Mouse (Mus musculus) thymus, postnatal 14 days (tissue): ENCODE results near the gene Ugt1a7c.

Source experiments
- DNase-seq: peaks from one replicate; pipeline ENCODE4 v3.0.0; 2021

The Ugt1a7c gene

DNA sequence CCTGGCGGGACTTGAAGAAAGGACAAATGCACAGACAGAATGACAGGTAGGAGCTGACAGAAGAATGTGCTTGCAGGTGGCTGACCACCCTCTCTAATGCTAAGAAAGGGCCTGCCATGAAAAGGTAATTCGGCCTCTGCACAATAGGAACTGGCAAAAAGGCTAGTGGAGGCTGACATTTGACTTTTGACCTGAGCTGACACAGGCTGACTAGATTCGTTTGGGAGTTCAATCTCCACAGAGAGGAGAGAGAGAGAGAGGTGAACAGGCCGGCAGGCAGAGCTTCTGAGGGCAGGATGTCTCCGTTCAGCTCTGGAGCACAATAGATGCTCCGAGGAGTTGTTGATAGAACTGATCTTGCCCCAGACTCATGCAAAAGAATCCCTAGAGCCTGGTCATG is 151.5 kb downstream of the Ugt1a7c start:
- DNase-seq, result no peak

DNA sequence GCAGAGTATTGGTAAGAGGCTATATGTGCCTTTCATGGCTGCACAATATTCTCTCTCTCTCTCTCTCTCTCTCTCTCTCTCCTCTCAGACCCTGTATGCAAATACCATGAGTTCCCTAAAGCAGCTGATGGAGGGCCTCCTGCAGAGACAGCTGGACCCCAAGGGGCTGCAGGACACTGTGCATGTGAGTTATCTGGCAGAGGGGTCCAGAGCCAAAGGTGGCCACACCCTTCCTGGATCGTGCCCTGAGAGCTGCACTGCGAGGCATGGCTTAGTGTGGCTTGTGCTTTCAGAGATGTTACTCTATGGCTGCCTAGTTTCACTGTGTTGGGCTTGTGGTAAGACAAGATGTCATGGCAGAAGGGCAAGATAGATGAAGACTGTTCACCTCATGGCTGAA is 152.8 kb downstream of the Ugt1a7c start:
- no peak for DNase-seq

DNA sequence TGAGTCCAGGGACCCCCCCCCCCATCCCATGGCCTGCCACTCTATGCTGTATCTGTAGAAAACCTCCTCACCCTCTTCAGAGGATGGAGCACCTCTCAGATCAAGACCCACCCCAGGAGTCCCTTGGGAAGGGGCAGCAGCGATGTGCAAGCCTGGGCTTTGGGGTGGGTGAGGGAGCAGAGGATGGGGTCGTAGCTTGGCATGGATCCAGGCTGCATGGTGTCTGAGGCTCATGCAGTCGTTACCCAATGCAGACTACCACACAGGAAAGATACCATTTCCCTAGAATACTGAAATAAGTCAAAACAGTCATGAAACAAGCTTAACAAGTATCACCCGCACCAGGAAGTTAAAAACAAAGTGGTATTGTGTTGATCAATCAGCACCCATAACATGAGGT is 153.8 kb downstream of the Ugt1a7c start:
- DNase-seq, result no peak

DNA sequence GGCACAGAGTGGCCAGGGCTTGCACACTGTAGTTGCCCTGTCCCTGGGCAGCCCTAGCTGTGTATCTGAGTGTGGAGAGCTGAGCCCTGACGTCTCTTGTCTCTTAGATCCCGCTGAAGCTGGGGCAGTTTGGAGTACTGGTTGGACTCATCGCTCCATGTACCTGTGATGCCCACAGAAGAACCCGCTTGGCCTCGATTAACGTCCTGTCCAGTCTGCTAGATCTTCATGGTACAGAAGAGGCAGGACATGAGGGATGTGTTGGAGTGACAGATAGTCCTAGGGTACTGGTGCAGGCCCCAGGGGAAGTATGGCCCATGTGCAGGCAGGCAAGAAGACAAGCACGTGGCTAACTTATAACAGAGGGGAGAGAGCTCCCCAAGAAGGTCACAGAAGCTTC is 154.7 kb downstream of the Ugt1a7c start:
- DNase-seq, result no peak

DNA sequence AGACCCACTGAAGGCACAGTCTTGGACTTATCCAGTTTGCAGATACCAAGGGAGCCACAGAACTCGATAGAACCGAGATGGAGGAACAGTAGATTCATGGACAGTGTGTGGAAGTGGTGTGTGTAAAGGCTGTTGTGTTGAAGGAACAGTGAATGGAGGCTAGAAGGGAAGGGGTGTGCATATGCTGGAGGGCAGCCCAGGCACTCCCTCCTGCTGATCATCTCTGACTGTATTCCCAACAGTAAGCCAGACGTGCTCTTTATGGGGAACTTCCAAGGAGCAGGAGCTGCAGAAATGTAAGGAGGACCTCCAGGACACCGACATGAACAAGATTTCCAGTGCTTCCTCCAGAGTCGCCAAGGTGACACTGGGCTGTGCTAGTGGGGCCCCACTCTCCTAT is 155.2 kb downstream of the Ugt1a7c start:
- DNase-seq, result no peak

DNA sequence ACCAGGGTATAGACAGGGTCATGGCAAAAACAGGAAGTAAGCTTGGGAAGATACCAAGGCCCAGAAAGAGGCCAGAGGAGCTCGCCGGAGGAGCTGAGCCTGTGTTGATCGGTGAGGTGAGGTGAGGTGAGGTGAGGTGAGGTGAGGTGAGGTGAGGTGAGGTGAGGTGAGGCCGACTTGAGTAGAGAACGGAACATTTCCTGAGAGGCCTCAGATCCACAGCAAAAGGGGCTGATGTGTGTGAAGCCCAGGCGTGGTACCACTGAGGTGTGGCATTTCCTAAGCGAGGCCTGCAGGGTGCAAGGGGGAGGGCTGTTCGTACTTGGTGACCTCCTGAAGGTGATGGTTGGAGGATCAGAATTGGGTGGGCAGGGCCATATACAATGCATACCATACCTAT is 158.2 kb downstream of the Ugt1a7c start:
- DNase-seq, result no peak

DNA sequence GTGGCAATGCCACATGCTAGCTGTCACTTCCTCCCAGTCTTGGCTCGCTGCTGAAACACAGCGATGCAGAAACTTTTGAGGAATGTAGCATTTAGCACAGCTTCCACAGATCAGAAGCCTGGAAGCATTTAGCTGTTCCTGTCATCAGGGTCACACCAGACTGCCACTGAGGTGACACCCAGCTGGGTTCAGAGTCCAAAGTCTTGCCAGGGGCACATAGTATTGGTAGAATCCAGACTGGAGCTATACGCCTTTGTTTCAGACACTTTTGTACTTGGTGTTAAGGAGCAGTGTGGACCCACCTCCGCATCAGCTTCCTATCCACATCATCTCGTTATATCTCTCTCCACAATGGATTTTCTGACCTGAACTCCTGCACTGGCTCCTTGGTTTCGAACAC is 158.7 kb downstream of the Ugt1a7c start:
- DNase-seq, result no peak

DNA sequence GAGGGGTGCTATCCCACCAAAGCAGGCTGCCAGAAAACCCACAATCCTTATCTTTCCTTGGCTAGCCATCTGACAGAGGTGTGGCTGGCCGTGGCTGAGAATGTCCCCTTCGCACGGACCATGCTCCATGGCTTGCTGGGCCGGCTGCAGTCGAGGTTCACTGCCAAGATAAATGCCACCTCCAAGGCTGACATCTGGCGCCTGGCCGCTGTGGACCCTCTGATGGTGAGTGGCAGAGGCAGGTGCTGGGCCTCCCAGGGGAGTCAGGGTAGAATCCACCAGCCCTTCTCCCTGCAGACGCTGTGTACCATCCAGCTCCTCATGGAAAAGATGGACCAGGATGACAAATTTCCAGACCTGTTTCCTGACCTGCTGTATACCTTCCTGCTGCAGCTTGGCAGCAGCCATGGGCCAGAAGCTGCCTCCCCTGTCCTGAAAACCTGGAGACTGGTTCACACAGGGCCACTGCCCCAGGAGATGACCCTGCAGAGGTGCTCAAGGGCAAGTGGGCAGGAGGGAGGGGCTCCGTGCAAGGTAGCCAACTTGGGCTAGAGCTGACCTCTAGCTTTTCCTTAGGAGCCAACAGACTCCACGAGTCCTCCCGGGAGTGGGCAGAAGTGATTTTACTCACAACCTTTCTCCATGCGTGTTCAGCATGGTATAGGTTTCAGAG is 160.1 kb downstream of the Ugt1a7c start:
- DNase-seq, result no peak

DNA sequence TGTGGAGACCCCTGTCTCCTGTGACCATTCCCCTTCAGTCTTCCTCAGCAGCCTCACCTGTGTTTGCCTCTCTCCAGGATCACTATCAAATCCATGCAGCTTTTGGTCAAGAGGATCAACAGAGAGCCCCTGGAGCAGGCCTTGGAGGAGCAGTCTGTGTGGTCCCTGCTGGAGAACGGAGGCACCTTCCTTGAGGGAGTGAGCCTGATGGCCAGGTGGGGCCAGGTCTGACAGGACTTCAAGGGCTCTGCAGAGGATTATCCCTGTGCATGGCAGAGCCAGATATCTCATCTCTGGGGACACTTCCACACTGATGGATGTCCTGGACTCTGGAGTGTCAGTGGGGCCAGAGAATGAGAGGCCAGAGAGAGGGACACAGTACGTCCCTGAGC is 160.6 kb downstream of the Ugt1a7c start:
- DNase-seq, result no peak

DNA sequence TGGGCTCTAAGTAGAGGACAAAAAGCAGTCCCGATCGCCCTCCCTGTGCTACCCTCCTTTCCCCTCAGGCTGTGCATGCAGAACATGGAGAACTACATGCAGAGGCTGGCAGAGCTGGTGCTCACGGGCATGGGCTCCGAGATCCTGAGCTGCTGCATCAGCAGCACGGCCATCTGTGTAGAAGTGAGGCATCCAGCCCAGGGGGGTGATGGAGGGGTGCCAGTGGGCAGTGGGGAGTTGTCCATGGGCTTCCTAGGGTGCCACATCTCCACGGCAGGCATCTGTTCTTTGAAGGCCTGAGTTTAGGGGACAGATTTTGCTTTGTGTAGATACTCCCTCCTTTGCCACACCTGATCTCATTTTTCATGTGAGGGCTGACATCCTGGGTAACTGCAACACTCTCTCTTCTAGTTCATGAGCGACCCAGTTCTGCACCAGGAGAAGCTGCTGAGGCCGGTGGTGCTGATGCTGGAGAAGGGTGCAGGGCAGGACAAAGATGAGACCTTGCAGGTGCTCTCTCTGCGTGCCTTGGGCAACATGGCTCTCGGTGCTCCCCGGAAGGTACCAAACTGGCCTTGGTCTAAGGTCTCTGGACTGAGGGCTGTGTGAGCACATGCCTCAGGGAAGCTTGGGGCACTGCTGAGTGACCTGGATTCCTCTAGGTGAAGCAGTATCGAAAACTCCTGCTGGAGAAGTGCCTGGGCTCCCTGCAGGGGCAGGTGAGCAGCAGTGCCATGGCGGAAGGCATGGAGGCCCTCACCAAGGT is 161.3 kb downstream of the Ugt1a7c start:
- DNase-seq, result no peak

DNA sequence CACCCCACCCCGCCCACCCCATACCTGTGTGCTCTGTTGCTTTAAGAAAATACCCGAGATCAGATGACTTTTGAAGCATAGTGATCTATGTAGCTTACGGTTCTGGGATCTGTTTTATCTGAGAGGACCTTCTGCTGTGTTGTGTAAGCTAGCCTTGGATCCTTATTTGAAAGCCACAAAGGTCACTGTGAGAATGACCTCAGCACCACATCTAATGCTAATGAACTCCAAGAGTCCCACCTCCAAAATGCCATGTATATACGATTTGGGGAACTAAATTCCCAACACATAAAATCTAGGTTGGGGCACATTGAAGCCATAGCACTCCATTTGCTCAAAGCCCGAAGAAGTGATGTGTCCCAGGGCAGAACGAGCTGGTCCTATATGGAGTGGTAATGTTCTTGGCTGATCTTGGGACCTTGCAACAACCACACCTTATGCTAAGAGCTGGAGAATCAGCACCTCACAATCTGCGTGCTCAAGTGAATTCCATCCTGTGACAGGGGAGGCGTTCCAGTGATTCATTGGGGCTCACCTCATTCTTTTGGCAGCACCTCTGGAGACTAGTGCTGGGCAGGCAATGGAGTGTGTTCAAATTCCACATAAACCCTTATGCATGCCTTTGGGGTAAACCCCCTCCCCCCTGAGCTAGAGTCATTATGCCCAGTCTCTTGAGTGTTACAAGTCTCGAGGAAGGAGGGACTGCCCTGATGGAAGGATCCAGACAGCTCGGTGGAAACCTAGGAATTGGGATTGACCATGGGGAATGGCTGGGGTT is 162.2 kb downstream of the Ugt1a7c start:
- DNase-seq, result no peak

DNA sequence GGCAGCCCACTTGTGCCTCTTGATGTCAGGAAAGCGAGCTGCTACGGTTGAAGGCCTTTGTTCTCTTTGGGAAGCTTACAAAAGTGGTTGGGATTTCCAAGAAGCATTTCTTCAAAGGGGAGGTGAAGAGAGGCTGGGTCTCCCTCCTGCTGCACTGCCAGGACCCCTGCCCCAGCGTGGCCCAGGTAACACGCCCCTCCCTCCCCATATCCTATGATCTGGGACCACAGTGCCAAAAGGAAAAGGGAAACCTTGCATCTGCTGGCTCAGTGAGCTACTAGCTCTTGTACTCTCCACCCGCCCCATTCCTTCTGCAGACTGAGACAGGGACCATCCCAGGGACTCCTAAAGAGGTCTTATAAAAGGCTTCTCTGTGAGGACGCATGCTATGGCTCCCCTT is 162.8 kb downstream of the Ugt1a7c start:
- no peak for DNase-seq

DNA sequence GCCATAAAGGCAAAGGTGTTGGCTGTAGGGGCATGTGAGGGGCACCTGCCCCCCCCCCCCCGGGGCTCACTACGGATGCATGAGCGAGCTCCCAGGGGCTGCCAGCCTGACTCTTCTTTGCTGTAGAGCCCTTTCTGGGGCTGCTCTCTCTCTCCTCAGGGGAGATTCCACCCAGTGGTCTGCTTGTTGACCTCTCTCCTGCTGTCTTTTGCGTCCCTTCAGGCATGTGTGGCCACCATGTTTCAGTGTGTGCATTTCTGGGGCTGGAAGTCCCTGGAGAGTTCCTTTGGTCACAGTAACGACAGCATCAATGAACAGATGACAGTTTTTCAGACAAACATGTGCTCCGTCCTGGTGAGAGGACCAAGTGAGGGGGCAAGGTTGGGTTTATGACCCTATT is 163.5 kb downstream of the Ugt1a7c start:
- no peak for DNase-seq

DNA sequence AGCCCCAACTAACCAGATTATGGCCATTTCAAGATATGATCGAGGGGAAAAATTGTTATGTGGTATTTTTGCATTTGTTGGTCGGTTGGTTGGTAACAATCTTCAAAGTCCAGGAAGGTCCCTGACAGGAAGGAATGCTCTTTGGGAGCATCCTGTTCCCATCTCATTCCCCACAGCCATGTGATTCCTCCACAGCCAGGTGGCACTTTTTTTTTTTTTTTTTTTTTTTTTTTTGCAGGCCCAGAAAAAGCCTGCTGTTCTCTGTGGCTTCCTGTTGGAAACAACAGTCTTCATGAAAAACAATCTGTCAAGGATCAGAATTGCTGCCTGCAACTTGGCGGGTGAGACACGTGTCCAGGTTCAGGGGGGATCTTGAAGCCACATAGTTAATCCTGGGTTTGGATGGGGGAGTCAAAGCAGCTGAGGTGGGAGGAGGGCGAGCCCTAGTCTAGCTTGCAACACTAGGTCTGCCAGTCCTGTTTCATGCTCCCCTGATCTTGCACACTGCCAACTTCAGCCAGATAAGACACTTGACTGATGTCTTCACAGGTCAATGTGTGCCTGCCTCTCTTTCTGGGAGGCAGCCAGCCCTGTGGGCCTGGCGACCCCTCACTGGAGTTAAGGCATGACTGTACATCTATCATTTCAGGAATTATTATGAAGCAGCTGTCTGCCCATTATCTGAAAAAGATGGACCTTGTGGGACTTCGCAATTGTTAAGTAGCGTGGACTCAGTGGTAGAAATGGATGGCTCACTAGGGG is 164.2 kb downstream of the Ugt1a7c start:
- DNase-seq, result no peak

DNA sequence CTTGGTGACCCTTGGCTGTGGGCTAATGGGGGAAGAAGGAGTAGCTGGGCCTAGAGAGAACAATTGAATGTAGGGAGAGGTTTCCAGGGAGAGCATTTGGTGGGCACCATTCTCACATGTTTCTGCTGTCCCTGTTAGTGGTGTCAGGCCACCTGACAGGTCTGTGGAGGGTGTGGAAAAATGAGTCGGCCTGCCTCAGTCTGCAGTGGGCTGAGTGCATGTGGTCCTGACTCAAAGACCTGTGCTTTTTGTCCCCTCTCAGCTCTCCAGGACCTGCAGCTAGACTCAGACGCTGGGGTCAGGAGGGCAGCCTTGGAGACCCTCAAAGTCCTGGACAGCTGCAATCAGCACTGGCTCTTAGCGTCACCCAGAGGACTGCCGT is 164.8 kb downstream of the Ugt1a7c start:
- DNase-seq, result no peak

DNA sequence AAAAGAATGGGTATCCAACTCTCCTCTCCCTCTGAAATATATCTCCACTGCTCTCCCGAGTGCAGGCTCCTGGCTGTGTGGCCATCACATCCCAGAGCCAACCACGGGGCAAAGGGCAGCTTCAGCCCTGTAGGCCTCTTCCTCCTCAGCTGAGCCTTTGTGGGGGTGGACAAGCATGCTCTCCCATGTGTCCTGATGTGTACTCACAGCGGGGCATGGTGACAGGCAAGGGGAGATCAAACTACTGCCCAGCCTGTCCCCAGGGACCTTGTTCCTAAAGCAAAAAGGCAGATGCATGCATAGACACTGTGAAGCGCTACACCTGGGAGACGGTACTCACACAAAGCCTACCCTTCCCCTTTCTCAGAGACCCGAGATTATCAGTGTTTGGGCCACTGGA is 165.3 kb downstream of the Ugt1a7c start:
- no peak for DNase-seq

DNA sequence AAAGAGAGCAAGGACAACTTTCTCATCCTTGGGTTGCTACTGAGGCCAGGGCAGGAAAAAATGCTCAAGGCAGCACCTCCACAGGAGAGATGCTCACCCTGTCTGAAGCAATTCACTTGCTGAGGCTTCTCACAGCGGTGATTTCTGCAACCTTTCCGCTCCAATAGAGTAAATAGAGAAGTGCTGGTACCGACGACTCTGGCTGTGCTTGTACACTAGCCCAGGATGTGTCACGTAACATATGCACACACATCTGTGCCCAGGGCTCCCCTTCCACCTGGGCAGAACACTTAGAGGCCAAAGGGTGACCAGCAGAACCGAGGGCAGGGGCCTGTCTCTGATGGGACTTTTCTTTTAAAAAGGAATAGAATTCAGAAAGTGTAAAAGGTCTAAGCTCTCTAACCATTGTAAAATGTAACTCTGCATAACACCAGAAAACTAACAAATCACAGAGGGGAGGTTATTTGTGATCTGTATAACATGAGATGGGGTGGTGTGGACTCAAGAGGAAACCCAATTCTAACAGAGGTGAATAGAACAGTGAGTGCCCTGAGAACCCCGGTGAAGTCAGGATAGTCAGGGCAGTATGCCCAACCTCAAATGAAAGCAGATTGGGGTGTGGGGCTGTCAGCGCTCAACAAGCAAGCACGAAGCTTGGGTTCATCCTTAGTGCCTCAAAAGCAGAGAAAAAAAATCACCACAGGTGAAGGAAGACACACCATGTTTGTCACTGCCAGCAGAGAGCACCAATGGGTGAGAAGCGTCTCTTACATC is 165.9 kb downstream of the Ugt1a7c start:
- DNase-seq, result no peak

DNA sequence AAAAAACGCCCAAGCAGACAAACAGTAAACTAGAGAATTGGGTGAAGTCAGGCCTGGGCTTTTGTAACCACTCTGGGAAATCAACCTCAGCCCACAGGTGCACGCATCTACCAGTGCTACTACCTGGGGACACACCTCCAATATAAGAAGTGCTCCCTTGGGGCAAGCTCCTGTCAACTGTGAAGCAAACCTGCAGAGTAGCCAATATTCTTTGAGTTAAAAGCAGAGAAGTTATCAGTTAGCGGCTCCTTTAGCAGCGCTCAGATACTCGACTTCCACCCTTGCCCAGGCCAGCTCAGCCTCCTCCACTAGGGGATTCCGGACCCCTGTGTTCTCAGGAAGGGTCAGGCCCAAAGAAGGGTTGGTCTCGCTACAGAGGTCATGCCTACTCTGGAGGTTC is 166.8 kb downstream of the Ugt1a7c start:
- no peak for DNase-seq

DNA sequence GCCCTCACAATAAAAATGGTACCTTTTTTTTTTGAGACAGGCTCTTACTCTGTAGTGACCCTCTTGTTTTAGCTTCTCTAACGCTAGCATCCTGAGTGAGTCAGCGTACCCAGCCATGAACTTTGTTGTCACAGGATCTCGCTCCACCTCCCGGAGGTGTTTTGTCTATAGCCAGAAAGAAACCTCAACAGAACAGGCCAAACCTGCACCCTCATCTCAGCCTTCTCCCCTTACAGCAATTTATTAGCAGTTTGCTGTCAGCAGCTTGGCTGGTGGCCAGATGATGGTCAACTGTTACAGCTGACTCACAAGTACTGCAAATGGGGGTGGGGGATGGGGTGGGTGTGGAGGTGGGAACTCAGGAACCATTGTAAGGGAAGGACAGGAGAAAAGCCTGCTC is 167.4 kb downstream of the Ugt1a7c start:
- no peak for DNase-seq

DNA sequence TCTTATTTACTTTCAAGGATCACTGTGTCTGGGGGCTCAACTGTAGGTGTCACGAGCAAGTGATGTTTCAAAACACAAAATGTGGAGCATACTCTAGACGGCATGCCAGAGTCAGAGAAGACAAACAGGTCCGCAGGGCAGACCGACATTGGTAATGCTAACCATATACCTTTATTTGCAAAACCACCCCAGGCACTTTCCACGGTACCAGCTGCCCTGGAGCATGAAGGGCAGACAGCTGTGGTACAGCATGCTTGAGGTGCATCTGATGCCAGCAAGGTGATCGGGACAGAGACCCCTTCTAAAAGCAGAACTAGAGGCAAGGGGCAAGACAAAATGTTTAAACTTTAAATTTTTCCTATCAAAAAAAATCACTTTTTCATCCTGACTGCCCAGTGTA is 168.1 kb downstream of the Ugt1a7c start:
- DNase-seq, result no peak

DNA sequence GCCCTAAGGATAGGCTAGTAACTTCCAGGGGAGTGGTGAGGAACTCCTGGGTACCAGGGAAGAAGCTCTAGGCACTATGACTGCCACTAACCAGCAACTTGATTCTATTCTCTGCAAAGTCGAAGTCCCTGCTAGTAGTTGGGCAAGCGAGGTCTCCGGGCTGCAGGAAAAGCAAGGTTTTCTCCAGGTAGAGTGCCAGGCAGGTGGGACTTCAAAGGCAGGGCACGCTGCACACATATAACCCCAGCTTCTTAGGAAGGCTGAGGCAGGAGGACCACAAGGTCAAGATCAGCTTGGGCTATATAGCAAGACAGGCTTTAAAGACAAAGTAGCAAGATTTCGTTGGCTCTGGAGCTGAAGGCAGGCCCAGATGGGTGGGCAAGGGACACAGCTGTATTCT is 168.9 kb downstream of the Ugt1a7c start:
- DNase-seq, result no peak

DNA sequence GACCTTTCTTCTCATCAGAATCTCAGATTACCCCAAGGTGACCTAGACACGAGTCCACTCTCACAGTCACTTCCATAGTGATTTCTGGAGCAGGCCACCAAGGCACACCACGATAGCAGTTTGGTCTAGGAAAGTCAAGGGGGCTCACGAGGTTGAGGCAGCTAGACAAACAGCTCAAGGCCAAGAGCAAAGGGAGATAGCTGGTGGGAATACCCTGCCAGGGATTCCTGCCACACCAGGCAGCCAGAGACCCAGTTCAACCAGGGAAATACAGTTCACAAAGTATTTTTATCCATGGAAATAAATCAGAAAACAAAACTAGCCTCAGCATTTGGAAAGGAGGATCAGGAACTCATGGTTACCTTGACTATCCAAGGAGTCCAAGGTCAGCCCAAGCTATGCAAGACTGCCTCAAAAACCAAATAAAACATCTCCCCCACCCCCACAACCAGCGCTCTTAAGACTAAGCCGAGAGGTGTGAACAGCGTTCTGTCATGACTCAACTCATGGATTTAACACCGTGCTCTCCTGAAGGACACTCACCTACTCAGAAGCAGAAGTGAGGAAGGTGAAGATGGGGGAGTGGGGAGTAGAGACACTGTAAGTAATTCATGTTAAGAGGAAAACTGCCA is 169.5 kb downstream of the Ugt1a7c start:
- DNase-seq, result no peak
